Mouse (Mus musculus): ENCODE measurements at regions not wholly inside any gene's neighbourhood (a gene's known extent, or its start where the extent isn't known, plus 50 kb on each side); places are given as distances from the start of the nearest gene placed in this dataset.
A peak's percentile ranks its signal among the peaks of the same experiment; 100 is the strongest.

- DNase-seq (ENCODE audit: low spot score) = no peak
- no peak for ATAC-seq (ENCODE audit: low FRiP score, low read depth)
- no peak for TF ChIP-seq POLR2A (IDR thresholded peaks at IDR 0.05; ENCODE audit: borderline replicate concordance, extremely low read depth, insufficient read depth, insufficient read length)
Observed at GRCm38 (mm10) chr10:72411670-72412069, 243.0 kb upstream of the Zwint start.

GRCm38 (mm10) chr10:72454629-72455028 is 200.0 kb upstream of the Zwint start:
- no peak overlapping the region for H3K4me2 ChIP-seq (replicated peaks; ENCODE audit: low read depth, low read length, severe bottlenecking)
- no peaks in the 10 kb centered on the region for H3K9me3 ChIP-seq (ENCODE audit: control insufficient read depth, low read length)
- no peaks in the 10 kb centered on the region for H3K27me3 ChIP-seq (ENCODE audit: control insufficient read depth, insufficient read depth, low read length)
- DNase-seq (ENCODE audit: low spot score) (no peak), ATAC-seq (ENCODE audit: low FRiP score, low read depth) (no peak)
- no peaks in the 10 kb centered on the region for H3K36me3 ChIP-seq (ENCODE audit: control insufficient read depth, insufficient read depth, low read length)
- H3K4me3 ChIP-seq (replicated peaks; ENCODE audit: low read length) = no peak overlapping the region
- 95% methylated on average over 4 of the region's 4 CpGs for WGBS
- H3K27ac ChIP-seq (replicated peaks; ENCODE audit: low read depth, low read length) = no peak overlapping the region
- no peaks in the 10 kb centered on the region for H3K4me1 ChIP-seq (ENCODE audit: control insufficient read depth, insufficient read depth, low read length)
- H3K9ac ChIP-seq (ENCODE audit: low read depth, low read length, severe bottlenecking) = no peak overlapping the region
- no peak for TF ChIP-seq POLR2A (IDR thresholded peaks at IDR 0.05; ENCODE audit: borderline replicate concordance, extremely low read depth, insufficient read depth, insufficient read length)

More at GRCm38 (mm10) chr10:72411670-72412069, 243.0 kb upstream of the Zwint start:
- Histone ChIP-seq H3K27me3 (ENCODE audit: control insufficient read depth, insufficient read depth, low read length) (no peaks in the 10 kb centered on the region), H3K4me3 (replicated peaks; ENCODE audit: low read length) (no peak overlapping the region), H3K4me2 (replicated peaks; ENCODE audit: low read depth, low read length, severe bottlenecking) (no peak overlapping the region), H3K4me1 (ENCODE audit: control insufficient read depth, insufficient read depth, low read length) (peaks cover 4% of the 10 kb centered on the region; the same call in 1 of the 2 replicates), H3K36me3 (ENCODE audit: control insufficient read depth, insufficient read depth, low read length) (no peaks in the 10 kb centered on the region), H3K9ac (ENCODE audit: low read depth, low read length, severe bottlenecking) (no peak overlapping the region), H3K9me3 (ENCODE audit: control insufficient read depth, low read length) (no peaks in the 10 kb centered on the region), H3K27ac (replicated peaks; ENCODE audit: low read depth, low read length) (no peak overlapping the region)
- 75% methylated on average over 6 of the region's 6 CpGs for WGBS

- H3K27ac ChIP-seq (replicated peaks; ENCODE audit: low read depth, low read length) = no peak overlapping the region
- no peak overlapping the region for H3K9ac ChIP-seq (ENCODE audit: low read depth, low read length, severe bottlenecking)
- H3K4me3 ChIP-seq (replicated peaks; ENCODE audit: low read length) = no peak overlapping the region
- no peaks in the 10 kb centered on the region for H3K27me3 ChIP-seq (ENCODE audit: control insufficient read depth, insufficient read depth, low read length)
- H3K36me3 ChIP-seq (ENCODE audit: control insufficient read depth, insufficient read depth, low read length) = no peaks in the 10 kb centered on the region
- H3K4me1 ChIP-seq (ENCODE audit: control insufficient read depth, insufficient read depth, low read length) = no peaks in the 10 kb centered on the region
- H3K4me2 ChIP-seq (replicated peaks; ENCODE audit: low read depth, low read length, severe bottlenecking) = no peak overlapping the region
- H3K9me3 ChIP-seq (ENCODE audit: control insufficient read depth, low read length) = no peaks in the 10 kb centered on the region
- DNase-seq (ENCODE audit: low spot score) = peak; percentile 66
- WGBS = 41% methylated on average over 3 of the region's 3 CpGs
- no peak for ATAC-seq (ENCODE audit: low FRiP score, low read depth)
- no peak for TF ChIP-seq POLR2A (IDR thresholded peaks at IDR 0.05; ENCODE audit: borderline replicate concordance, extremely low read depth, insufficient read depth, insufficient read length)
Observed at GRCm38 (mm10) chr10:72484315-72484714, 170.3 kb upstream of the Zwint start.

GRCm38 (mm10) chr10:72532431-72532830 is 122.2 kb upstream of the Zwint start:
- Histone ChIP-seq H3K9me3 (ENCODE audit: control insufficient read depth, low read length) (no peaks in the 10 kb centered on the region), H3K27me3 (ENCODE audit: control insufficient read depth, insufficient read depth, low read length) (no peaks in the 10 kb centered on the region), H3K9ac (ENCODE audit: low read depth, low read length, severe bottlenecking) (no peak overlapping the region), H3K4me3 (replicated peaks; ENCODE audit: low read length) (no peak overlapping the region), H3K27ac (replicated peaks; ENCODE audit: low read depth, low read length) (no peak overlapping the region), H3K4me2 (replicated peaks; ENCODE audit: low read depth, low read length, severe bottlenecking) (no peak overlapping the region), H3K4me1 (ENCODE audit: control insufficient read depth, insufficient read depth, low read length) (no peaks in the 10 kb centered on the region), H3K36me3 (ENCODE audit: control insufficient read depth, insufficient read depth, low read length) (no peaks in the 10 kb centered on the region)
- DNase-seq (ENCODE audit: low spot score) (peak; percentile 9), ATAC-seq (ENCODE audit: low FRiP score, low read depth) (no peak)
- WGBS = 54% methylated on average over 3 of the region's 3 CpGs
- no peak for TF ChIP-seq POLR2A (IDR thresholded peaks at IDR 0.05; ENCODE audit: borderline replicate concordance, extremely low read depth, insufficient read depth, insufficient read length)

GRCm38 (mm10) chr10:72533427-72533826 is 121.2 kb upstream of the Zwint start:
- H3K9me3 ChIP-seq (ENCODE audit: control insufficient read depth, low read length) = no peaks in the 10 kb centered on the region
- DNase-seq (ENCODE audit: low spot score) = no peak
- H3K4me1 ChIP-seq (ENCODE audit: control insufficient read depth, insufficient read depth, low read length) = no peaks in the 10 kb centered on the region
- ATAC-seq (ENCODE audit: low FRiP score, low read depth) = no peak
- H3K36me3 ChIP-seq (ENCODE audit: control insufficient read depth, insufficient read depth, low read length) = no peaks in the 10 kb centered on the region
- H3K4me3 ChIP-seq (replicated peaks; ENCODE audit: low read length) = no peak overlapping the region
- TF ChIP-seq POLR2A (IDR thresholded peaks at IDR 0.05; ENCODE audit: borderline replicate concordance, extremely low read depth, insufficient read depth, insufficient read length) = no peak
- no peak overlapping the region for H3K4me2 ChIP-seq (replicated peaks; ENCODE audit: low read depth, low read length, severe bottlenecking)
- 90% methylated on average over 3 of the region's 3 CpGs for WGBS
- H3K27me3 ChIP-seq (ENCODE audit: control insufficient read depth, insufficient read depth, low read length) = no peaks in the 10 kb centered on the region
- no peak overlapping the region for H3K27ac ChIP-seq (replicated peaks; ENCODE audit: low read depth, low read length)
- no peak overlapping the region for H3K9ac ChIP-seq (ENCODE audit: low read depth, low read length, severe bottlenecking)

- Histone ChIP-seq H3K9ac (ENCODE audit: low read depth, low read length, severe bottlenecking) (no peak overlapping the region), H3K27me3 (ENCODE audit: control insufficient read depth, insufficient read depth, low read length) (no peaks in the 10 kb centered on the region), H3K27ac (replicated peaks; ENCODE audit: low read depth, low read length) (no peak overlapping the region), H3K4me3 (replicated peaks; ENCODE audit: low read length) (no peak overlapping the region), H3K9me3 (ENCODE audit: control insufficient read depth, low read length) (no peaks in the 10 kb centered on the region), H3K36me3 (ENCODE audit: control insufficient read depth, insufficient read depth, low read length) (no peaks in the 10 kb centered on the region), H3K4me2 (replicated peaks; ENCODE audit: low read depth, low read length, severe bottlenecking) (no peak overlapping the region), H3K4me1 (ENCODE audit: control insufficient read depth, insufficient read depth, low read length) (no peaks in the 10 kb centered on the region)
- ATAC-seq (ENCODE audit: low FRiP score, low read depth) = no peak
- DNase-seq (ENCODE audit: low spot score) = no peak
- TF ChIP-seq POLR2A (IDR thresholded peaks at IDR 0.05; ENCODE audit: borderline replicate concordance, extremely low read depth, insufficient read depth, insufficient read length) = no peak
- 93% methylated on average over 4 of the region's 4 CpGs for WGBS
Observed at GRCm38 (mm10) chr10:72533859-72534258, 120.8 kb upstream of the Zwint start.
